Mouse (Mus musculus): ENCODE results near the gene Bpifb4.

The Bpifb4 gene

GRCm38 (mm10) chr2:154005094-154005493 lies 67.1 kb downstream of the Bpifb4 start:
- no peak for DNase-seq (ENCODE audit: low spot score in 2 of 2)

- DNase-seq (ENCODE audit: low spot score in 2 of 2) = no peak
Measured at GRCm38 (mm10) chr2:154005734-154006133, 67.7 kb downstream of the Bpifb4 start.

- no peak for DNase-seq (ENCODE audit: low spot score in 2 of 2)
Measured at GRCm38 (mm10) chr2:154006331-154006730, 68.3 kb downstream of the Bpifb4 start.

- DNase-seq (ENCODE audit: low spot score in 2 of 2) = no peak
Measured at GRCm38 (mm10) chr2:154007381-154007780, 69.4 kb downstream of the Bpifb4 start.

- DNase-seq (ENCODE audit: low spot score in 2 of 2) = no peak
Measured at GRCm38 (mm10) chr2:154007965-154008364, 70.0 kb downstream of the Bpifb4 start, which contains the start of gene Bpifa2. Bpifa2 (plus strand) TSS chr2:154008265.

All from spleen, postnatal 4 days (tissue).